Mouse (Mus musculus): ENCODE measurements around the gene Rhbdf1. TPM values are rescaled to one million over a fixed set of nuclear protein-coding genes. Genes with fewer than 3 reads are reported as not detected.

The Rhbdf1 gene
- polyA plus RNA-seq, 1 experiment from 2014 or later: 39.5 TPM

GRCm38 (mm10) chr11:32262674-32263415 is 40.7 kb upstream of the Rhbdf1 start:
- no peak overlapping the region for H3K4me2 ChIP-seq (replicated peaks; ENCODE audit: low read depth, low read length)
- no peak overlapping the region for H3K4me3 ChIP-seq (ENCODE audit: low read length)
- no peaks in the 10 kb centered on the region for H3K9me3 ChIP-seq (ENCODE audit: control insufficient read depth, low read length)
- no peaks in the 10 kb centered on the region for H3K27me3 ChIP-seq (ENCODE audit: control insufficient read depth, insufficient read depth, low read length)
- peak; percentile 52 for ATAC-seq (ENCODE audit: low FRiP score, low TSS enrichment)
- 0 out of 2 replicates have a peak, but pooled peaks cover 3% of the 10 kb centered on the region for H3K4me1 ChIP-seq (ENCODE audit: control insufficient read depth, insufficient read depth, low read length)
- H3K36me3 ChIP-seq (ENCODE audit: control insufficient read depth, insufficient read depth, low read length): peaks cover 11% of the 10 kb centered on the region
- 64% methylated on average over 10 of the region's 10 CpGs for WGBS
- no peak overlapping the region for H3K9ac ChIP-seq (ENCODE audit: low read depth, low read length)
- no peak overlapping the region for H3K27ac ChIP-seq (ENCODE audit: low read depth, low read length)

GRCm38 (mm10) chr11:32256566-32256965 is 34.5 kb upstream of the Rhbdf1 start:
- Histone ChIP-seq H3K4me1 (ENCODE audit: control insufficient read depth, insufficient read depth, low read length) (no peaks in the 10 kb centered on the region), H3K9me3 (ENCODE audit: control insufficient read depth, low read length) (no peaks in the 10 kb centered on the region), H3K27me3 (ENCODE audit: control insufficient read depth, insufficient read depth, low read length) (no peaks in the 10 kb centered on the region), H3K4me2 (replicated peaks; ENCODE audit: low read depth, low read length) (no peak overlapping the region), H3K27ac (ENCODE audit: low read depth, low read length) (no peak overlapping the region), H3K9ac (ENCODE audit: low read depth, low read length) (no peak overlapping the region), H3K36me3 (ENCODE audit: control insufficient read depth, insufficient read depth, low read length) (peaks cover 33% of the 10 kb centered on the region), H3K4me3 (ENCODE audit: low read length) (no peak overlapping the region)
- no peak for ATAC-seq (ENCODE audit: low FRiP score, low TSS enrichment)
- WGBS: 87% methylated on average over 3 of the region's 3 CpGs

- WGBS: 90% methylated on average over 1 of the region's 1 CpGs
- Histone ChIP-seq H3K27me3 (ENCODE audit: control insufficient read depth, insufficient read depth, low read length) (no peaks in the 10 kb centered on the region), H3K4me1 (ENCODE audit: control insufficient read depth, insufficient read depth, low read length) (no peaks in the 10 kb centered on the region), H3K4me2 (replicated peaks; ENCODE audit: low read depth, low read length) (no peak overlapping the region), H3K9ac (ENCODE audit: low read depth, low read length) (no peak overlapping the region), H3K36me3 (ENCODE audit: control insufficient read depth, insufficient read depth, low read length) (peaks cover 35% of the 10 kb centered on the region), H3K27ac (ENCODE audit: low read depth, low read length) (no peak overlapping the region), H3K4me3 (ENCODE audit: low read length) (no peak overlapping the region), H3K9me3 (ENCODE audit: control insufficient read depth, low read length) (no peaks in the 10 kb centered on the region)
- no peak for ATAC-seq (ENCODE audit: low FRiP score, low TSS enrichment)
Observed at GRCm38 (mm10) chr11:32256146-32256545, 34.0 kb upstream of the Rhbdf1 start.

GRCm38 (mm10) chr11:32253121-32253520 is 31.0 kb upstream of the Rhbdf1 start:
- H3K4me2 ChIP-seq (replicated peaks; ENCODE audit: low read depth, low read length): no peak overlapping the region
- H3K4me3 ChIP-seq (ENCODE audit: low read length): no peak overlapping the region
- no peak for ATAC-seq (ENCODE audit: low FRiP score, low TSS enrichment)
- WGBS: 96% methylated on average over 1 of the region's 1 CpGs
- H3K9ac ChIP-seq (ENCODE audit: low read depth, low read length): no peak overlapping the region
- no peaks in the 10 kb centered on the region for H3K27me3 ChIP-seq (ENCODE audit: control insufficient read depth, insufficient read depth, low read length)
- H3K36me3 ChIP-seq (ENCODE audit: control insufficient read depth, insufficient read depth, low read length): peaks cover 38% of the 10 kb centered on the region
- no peaks in the 10 kb centered on the region for H3K9me3 ChIP-seq (ENCODE audit: control insufficient read depth, low read length)
- no peak overlapping the region for H3K27ac ChIP-seq (ENCODE audit: low read depth, low read length)
- no peaks in the 10 kb centered on the region for H3K4me1 ChIP-seq (ENCODE audit: control insufficient read depth, insufficient read depth, low read length)

GRCm38 (mm10) chr11:32250880-32251763 is 29.0 kb upstream of the Rhbdf1 start:
- no peak overlapping the region for H3K4me3 ChIP-seq (ENCODE audit: low read length)
- H3K4me1 ChIP-seq (ENCODE audit: control insufficient read depth, insufficient read depth, low read length): no peaks in the 10 kb centered on the region
- peaks cover 57% of the 10 kb centered on the region for H3K36me3 ChIP-seq (ENCODE audit: control insufficient read depth, insufficient read depth, low read length)
- H3K4me2 ChIP-seq (replicated peaks; ENCODE audit: low read depth, low read length): no peak overlapping the region
- no peaks in the 10 kb centered on the region for H3K9me3 ChIP-seq (ENCODE audit: control insufficient read depth, low read length)
- no peaks in the 10 kb centered on the region for H3K27me3 ChIP-seq (ENCODE audit: control insufficient read depth, insufficient read depth, low read length)
- ATAC-seq (ENCODE audit: low FRiP score, low TSS enrichment): no peak
- no peak overlapping the region for H3K27ac ChIP-seq (ENCODE audit: low read depth, low read length)
- 87% methylated on average over 8 of the region's 8 CpGs for WGBS
- no peak overlapping the region for H3K9ac ChIP-seq (ENCODE audit: low read depth, low read length)

GRCm38 (mm10) chr11:32248350-32248749 is 26.2 kb upstream of the Rhbdf1 start:
- Histone ChIP-seq H3K9me3 (ENCODE audit: control insufficient read depth, low read length) (no peaks in the 10 kb centered on the region), H3K27ac (ENCODE audit: low read depth, low read length) (no peak overlapping the region), H3K36me3 (ENCODE audit: control insufficient read depth, insufficient read depth, low read length) (peaks cover 58% of the 10 kb centered on the region), H3K9ac (ENCODE audit: low read depth, low read length) (no peak overlapping the region), H3K27me3 (ENCODE audit: control insufficient read depth, insufficient read depth, low read length) (no peaks in the 10 kb centered on the region), H3K4me1 (ENCODE audit: control insufficient read depth, insufficient read depth, low read length) (peaks cover 11% of the 10 kb centered on the region), H3K4me2 (replicated peaks; ENCODE audit: low read depth, low read length) (no peak overlapping the region), H3K4me3 (ENCODE audit: low read length) (no peak overlapping the region)
- WGBS: 62% methylated on average over 3 of the region's 3 CpGs
- ATAC-seq (ENCODE audit: low FRiP score, low TSS enrichment): no peak

- no peak for ATAC-seq (ENCODE audit: low FRiP score, low TSS enrichment)
- H3K9me3 ChIP-seq (ENCODE audit: control insufficient read depth, low read length): no peaks in the 10 kb centered on the region
- H3K36me3 ChIP-seq (ENCODE audit: control insufficient read depth, insufficient read depth, low read length): peaks cover 51% of the 10 kb centered on the region
- no peaks in the 10 kb centered on the region for H3K27me3 ChIP-seq (ENCODE audit: control insufficient read depth, insufficient read depth, low read length)
- H3K9ac ChIP-seq (ENCODE audit: low read depth, low read length): no peak overlapping the region
- H3K4me3 ChIP-seq (ENCODE audit: low read length): no peak overlapping the region
- H3K4me1 ChIP-seq (ENCODE audit: control insufficient read depth, insufficient read depth, low read length): peaks cover 14% of the 10 kb centered on the region
- no peak overlapping the region for H3K4me2 ChIP-seq (replicated peaks; ENCODE audit: low read depth, low read length)
- H3K27ac ChIP-seq (ENCODE audit: low read depth, low read length): no peak overlapping the region
Observed at GRCm38 (mm10) chr11:32247068-32247467, 25.0 kb upstream of the Rhbdf1 start.

- WGBS: 91% methylated on average over 6 of the region's 6 CpGs
- Histone ChIP-seq H3K9me3 (ENCODE audit: control insufficient read depth, low read length) (no peaks in the 10 kb centered on the region), H3K4me3 (ENCODE audit: low read length) (no peak overlapping the region), H3K27me3 (ENCODE audit: control insufficient read depth, insufficient read depth, low read length) (no peaks in the 10 kb centered on the region), H3K27ac (ENCODE audit: low read depth, low read length) (no peak overlapping the region), H3K4me2 (replicated peaks; ENCODE audit: low read depth, low read length) (no peak overlapping the region), H3K4me1 (ENCODE audit: control insufficient read depth, insufficient read depth, low read length) (peaks cover 14% of the 10 kb centered on the region), H3K9ac (ENCODE audit: low read depth, low read length) (no peak overlapping the region), H3K36me3 (ENCODE audit: control insufficient read depth, insufficient read depth, low read length) (peaks cover 55% of the 10 kb centered on the region)
- ATAC-seq (ENCODE audit: low FRiP score, low TSS enrichment): no peak
Observed at GRCm38 (mm10) chr11:32245614-32246013, 23.5 kb upstream of the Rhbdf1 start.

- Histone ChIP-seq H3K36me3 (ENCODE audit: control insufficient read depth, insufficient read depth, low read length) (peaks cover 54% of the 10 kb centered on the region), H3K9me3 (ENCODE audit: control insufficient read depth, low read length) (no peaks in the 10 kb centered on the region), H3K4me2 (replicated peaks; ENCODE audit: low read depth, low read length) (no peak overlapping the region), H3K27me3 (ENCODE audit: control insufficient read depth, insufficient read depth, low read length) (no peaks in the 10 kb centered on the region), H3K4me3 (ENCODE audit: low read length) (no peak overlapping the region), H3K4me1 (ENCODE audit: control insufficient read depth, insufficient read depth, low read length) (peaks cover 14% of the 10 kb centered on the region), H3K9ac (ENCODE audit: low read depth, low read length) (no peak overlapping the region), H3K27ac (ENCODE audit: low read depth, low read length) (peak overlapping the region; percentile 72)
- no peak for ATAC-seq (ENCODE audit: low FRiP score, low TSS enrichment)
- 93% methylated on average over 1 of the region's 1 CpGs for WGBS
Observed at GRCm38 (mm10) chr11:32244617-32245016, 22.5 kb upstream of the Rhbdf1 start.

Data from kidney, embryonic 14.5 days (tissue).